Mouse (Mus musculus): ENCODE results near the gene Map6d1.

Gene Map6d1

GRCm38 (mm10) chr16:20240468-20241414, at the start of gene Map6d1:
Gene Map6d1, minus strand, starts transcription at chr16:20241358.
- DNase-seq: no peak

- no peak for DNase-seq
These were observed 39.1 kb upstream of the Map6d1 start for GRCm38 (mm10) chr16:20280238-20280637.

- DNase-seq: no peak
These were observed 38.2 kb upstream of the Map6d1 start for GRCm38 (mm10) chr16:20279395-20279794.

DNA sequence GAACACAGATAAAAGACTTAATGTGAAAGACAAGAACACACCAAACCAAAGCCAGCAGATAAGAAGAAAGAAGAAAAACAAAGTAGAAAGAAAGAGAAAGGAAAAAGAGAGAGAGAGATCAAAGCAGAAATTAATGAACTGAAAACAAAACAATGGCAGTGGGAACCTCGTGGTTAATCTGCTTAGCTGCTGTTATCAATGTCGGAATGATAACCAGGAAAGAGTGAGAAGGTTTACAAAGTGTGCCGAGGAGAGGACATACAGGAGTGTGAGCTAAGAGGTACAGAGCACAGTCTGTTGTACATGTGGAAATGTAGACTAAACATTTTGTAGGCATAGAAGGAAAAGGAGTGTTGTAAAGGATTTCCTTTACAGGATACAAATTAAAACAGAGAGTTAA, 31.8 kb upstream of the Map6d1 start:
- no peak for DNase-seq

DNA sequence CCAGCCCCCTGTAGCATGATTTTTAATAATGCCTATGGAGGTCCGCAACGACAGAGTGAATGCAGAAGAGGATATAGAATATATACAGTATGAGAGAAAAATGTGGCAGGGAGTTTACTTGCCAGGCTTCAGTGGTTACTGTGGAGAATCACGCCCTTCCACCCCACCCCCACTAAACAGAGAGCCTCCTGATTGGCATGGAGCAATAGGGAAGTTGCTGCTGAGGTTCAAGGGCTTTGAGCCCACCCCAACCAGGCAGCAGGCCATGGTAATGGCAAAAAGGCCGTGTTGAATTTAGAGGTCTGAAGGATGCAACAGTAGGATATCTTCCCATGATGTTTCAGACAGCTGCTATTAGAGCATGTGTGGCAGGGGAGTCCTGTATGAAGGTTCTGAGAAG, 30.2 kb upstream of the Map6d1 start:
- no peak for DNase-seq

DNA sequence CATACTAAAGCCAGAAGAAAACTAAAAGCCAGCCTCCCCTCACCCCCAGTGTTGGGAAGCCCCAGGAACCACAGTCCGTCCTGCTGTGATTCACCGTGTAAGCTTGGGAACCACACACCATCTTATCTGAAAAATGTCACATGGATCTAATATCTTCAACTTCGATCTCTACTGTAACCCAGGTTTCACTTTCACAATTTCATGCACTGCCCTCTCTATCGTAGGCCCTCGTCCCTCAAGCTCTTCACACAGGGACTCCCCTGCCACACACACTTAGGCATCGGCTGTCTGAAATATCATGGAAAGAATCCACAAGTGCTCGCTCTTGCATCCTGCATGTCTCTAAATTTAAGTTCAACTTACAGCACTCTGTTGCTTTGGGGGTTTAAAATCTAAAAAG, 23.9 kb upstream of the Map6d1 start:
- no peak for DNase-seq

DNA sequence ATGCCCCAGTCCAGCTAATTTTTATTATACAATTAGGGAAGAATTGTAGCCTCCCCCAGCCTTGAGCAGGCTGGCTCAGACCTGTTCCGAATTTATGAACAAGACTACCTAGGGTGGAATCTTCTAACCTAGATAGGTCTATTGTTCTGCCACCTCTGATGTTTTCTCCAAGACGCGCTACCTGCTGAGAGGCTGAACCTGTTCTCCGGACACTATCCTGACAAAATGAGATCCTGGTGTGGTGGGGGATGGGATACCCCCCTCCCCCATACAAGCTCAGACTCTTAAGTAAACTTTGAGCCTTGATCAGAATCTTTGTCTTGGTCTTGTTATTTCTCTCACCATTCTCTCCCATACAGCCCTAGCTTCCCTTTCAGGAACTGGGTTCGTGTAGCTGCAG, 16.8 kb upstream of the Map6d1 start:
- DNase-seq: no peak

DNA sequence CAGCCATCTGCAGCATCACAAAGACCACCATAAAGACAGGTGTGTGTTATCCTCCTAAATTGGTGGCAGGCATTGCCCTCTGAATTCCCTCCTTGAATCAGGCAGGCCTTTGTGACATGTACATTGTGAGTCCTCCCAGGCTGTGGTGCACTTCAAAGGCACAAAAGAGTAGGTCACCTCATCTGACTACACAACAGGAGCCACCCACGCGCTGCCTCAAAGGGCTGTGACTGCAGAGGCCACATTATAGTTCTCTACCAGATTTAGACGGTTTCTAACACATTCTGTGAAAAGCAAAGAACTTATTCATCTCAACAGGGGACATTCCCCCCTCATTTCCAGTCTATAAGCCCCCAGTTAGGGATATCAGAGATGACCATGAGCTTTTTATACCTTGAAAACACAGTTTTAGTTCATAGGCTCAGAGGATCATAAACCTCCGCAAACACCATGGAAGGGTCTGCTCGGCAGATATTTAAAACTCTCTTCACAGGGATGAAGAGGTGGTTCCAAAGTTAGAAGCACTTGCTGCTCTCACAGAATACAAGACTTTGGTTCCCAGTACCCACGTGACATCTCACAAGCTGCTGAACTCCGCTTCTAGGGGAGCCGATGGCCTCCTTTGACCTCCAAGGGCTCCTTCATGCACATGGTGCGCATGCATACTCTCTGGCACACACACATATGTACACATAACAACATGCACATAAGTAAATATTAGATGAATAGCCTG, 7.5 kb upstream of the Map6d1 start:
- DNase-seq: no peak

DNA sequence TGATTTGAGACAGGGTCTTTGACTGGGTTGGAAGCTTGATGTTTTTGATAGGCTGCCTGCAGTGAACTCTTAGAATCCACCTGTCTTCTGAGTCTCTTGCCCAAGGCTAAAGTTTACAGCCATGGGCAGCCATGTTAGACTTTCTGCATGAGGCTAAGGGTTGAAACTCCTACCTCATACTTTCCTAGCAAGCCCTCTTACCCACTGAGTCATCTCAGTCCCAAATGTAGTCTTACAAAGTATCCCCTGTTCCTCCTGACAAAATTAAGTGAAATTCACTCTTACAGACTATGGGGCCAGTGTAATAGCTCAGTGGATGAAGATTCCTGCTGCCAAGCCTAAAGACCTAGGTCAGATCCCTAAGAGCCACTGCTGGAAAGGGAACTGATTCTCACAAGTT, 5.9 kb upstream of the Map6d1 start:
- no peak for DNase-seq

- DNase-seq: no peak
These were observed 2.5 kb downstream of the Map6d1 start for GRCm38 (mm10) chr16:20238646-20239045.

DNA sequence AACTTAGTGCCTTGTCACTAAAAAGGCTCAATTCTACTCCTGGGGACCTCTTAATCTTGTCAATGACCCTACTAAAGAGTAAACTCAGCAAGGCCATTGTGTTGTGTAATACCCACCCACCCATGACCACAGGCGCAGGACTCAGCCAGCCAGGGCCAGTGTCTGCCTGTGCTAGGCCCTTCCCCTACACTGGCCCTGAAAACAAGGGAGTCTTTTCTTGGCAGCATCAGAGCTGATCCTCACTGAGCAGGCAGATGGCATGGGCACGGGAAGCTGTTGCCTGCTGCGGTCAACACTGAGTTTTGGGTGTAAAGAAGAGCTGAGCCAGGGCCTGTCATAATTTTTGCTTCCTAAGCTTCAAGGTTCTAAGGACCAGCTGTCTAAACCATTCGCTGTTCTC, 3.7 kb downstream of the Map6d1 start:
- DNase-seq: peak; percentile 11

GRCm38 (mm10) chr16:20234406-20234805, 6.8 kb downstream of the Map6d1 start:
- no peak for DNase-seq

DNA sequence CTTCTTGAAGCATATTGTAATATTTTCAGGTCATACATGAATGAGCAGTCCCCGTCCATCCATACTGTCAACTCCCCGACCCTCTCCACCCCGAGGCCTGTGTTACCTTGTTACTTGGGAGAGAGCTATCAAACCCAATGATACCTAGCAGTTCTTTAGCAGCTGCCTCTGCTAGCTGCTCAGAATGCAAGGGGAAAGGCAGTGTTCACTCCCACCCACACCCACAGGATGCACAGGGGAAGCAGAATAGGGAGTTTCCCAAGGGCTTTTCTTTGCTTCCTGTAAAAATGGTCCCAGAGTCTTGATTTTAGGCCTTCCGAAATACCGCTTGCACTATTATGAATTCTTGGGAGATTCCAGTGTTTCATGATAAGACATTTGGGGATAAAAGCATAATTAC, 13.0 kb downstream of the Map6d1 start:
- DNase-seq: no peak

- no peak for DNase-seq
These were observed 13.7 kb downstream of the Map6d1 start for GRCm38 (mm10) chr16:20227504-20227903.

DNA sequence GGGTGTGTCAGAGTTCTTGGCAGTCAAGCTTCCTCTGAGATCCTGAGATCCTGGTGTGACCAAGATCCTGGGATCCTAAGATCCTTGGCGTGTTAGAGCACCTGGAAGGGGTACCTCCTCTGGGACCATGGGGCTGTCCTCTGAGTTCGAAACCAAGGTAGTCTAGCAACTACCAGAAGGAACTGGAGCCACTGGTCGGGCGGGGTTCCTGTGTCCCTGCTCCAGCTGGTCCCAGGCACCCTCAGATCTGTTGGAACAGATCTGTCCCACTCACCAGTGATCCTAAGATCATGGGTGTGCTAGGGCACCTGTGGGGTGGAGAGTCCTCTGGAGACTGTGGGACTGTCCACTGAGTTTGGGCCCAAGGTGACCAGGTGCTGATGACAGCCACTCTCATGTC, 14.5 kb downstream of the Map6d1 start:
- no peak for DNase-seq

- DNase-seq: no peak
These were observed 18.4 kb downstream of the Map6d1 start for GRCm38 (mm10) chr16:20222726-20223125.

GRCm38 (mm10) chr16:20213591-20214226, 27.4 kb downstream of the Map6d1 start:
- DNase-seq: peak; percentile 13

GRCm38 (mm10) chr16:20199501-20200201, 41.5 kb downstream of the Map6d1 start:
- DNase-seq: no peak

GRCm38 (mm10) chr16:20196962-20197361, 44.2 kb downstream of the Map6d1 start:
- no peak for DNase-seq

GRCm38 (mm10) chr16:20195546-20195945, 45.6 kb downstream of the Map6d1 start:
- no peak for DNase-seq

DNA sequence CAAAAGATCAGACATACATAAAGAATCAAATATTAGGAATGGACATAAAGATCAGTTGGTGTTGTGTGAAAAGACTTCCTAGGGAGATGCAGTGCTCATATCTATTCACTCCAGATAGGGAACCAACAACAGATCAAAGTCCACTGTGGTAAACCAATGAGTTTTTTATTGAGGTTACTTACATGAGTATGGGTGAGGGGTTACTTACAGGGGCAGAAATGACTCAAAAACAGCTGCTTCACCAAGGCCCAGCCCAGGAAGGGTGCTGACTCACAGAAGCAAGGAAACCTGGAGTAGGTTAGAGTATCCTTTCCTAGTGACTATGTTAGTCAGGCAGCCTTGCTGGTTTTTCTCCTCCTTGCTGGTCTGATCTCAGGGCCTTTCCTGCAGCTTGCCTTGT, 49.1 kb downstream of the Map6d1 start:
- DNase-seq: no peak

DNA sequence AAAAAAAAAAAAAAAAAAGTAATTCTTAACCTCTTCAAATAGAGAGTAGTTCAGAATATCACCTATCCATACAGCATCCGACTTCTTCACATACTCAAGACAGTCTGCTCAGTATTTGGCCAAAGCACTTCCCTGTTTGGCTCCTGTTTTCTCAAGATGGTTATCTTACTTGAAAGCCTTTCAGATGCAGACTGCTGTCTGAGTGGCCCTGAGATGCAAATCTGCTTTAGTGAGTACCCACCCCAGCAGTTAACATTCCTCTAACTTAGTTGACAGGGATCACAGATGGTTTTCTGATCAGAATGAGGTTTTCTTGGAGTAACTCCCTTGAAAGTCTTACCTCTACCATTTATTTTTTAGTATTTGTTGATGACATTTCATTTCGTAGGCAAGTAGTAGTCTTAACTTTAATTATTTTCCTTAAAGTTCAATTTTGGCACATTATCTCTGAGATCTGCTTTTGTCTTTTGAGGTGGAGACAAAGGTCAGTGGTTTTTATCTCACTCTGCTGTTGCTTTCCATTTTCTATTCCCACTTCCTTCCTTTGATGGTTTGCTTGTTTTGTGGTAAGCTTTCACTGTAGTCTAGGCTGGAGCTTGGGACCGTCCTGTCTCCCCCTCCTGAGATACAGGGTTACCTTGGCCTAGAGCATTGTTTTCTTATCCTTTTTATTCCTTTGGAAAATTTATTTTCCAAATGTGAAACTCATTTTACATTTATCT, 49.8 kb downstream of the Map6d1 start:
- no peak for DNase-seq
